Mouse (Mus musculus) limb, embryonic 11.5 days (tissue): ENCODE results near the gene Baz2b. TPM values are rescaled to one million over a fixed set of nuclear protein-coding genes. Genes with fewer than 3 reads are reported as not detected.
A peak's percentile ranks its signal among the peaks of the same experiment; 100 is the strongest.

ENCODE experiments used
- ATAC-seq: fragments of 200-750 bp; cut with Nextera tagmentation; 2 replicates; pipeline ENCODE4 v1.8.0; 2017; ENCODE audit warnings: low read depth; ENCODE audit not compliant: insufficient number of reproducible peaks, low FRiP score, low TSS enrichment
- DNase-seq: peaks from one replicate; pipeline ENCODE4 v3.0.0-alpha.2; 2015; ENCODE audit warnings: low spot score
- H3K27ac ChIP-seq: fragments of 300-500 bp; sonication (generic); replicated peaks from 2 replicates; pipeline ENCODE4 v1.5.1; 2014; ENCODE audit warnings: low read depth, mild to moderate bottlenecking, low read length
- H3K27me3 ChIP-seq: fragments of 300-500 bp; sonication (generic); 2 replicates; pipeline ENCODE4 v1.6.1; 2014; ENCODE audit warnings: mild to moderate bottlenecking, low read length, mixed read lengths; ENCODE audit not compliant: control insufficient read depth, insufficient read depth
- H3K36me3 ChIP-seq: fragments of 300-500 bp; sonication (generic); 2 replicates; pipeline ENCODE4 v1.6.1; 2014; ENCODE audit warnings: mild to moderate bottlenecking, low read length, moderate library complexity, mixed read lengths; ENCODE audit not compliant: control insufficient read depth, insufficient read depth
- H3K4me1 ChIP-seq: fragments of 300-500 bp; sonication (generic); 2 replicates; pipeline ENCODE4 v1.6.1; 2014; ENCODE audit warnings: low read length, mixed read lengths; ENCODE audit not compliant: control insufficient read depth, insufficient read depth
- H3K4me2 ChIP-seq: fragments of 300-500 bp; sonication (generic); 2 replicates; pipeline ENCODE4 v1.6.1; 2014; ENCODE audit warnings: low read depth, mild to moderate bottlenecking, moderate library complexity; ENCODE audit not compliant: severe bottlenecking
- H3K4me3 ChIP-seq: fragments of 300-500 bp; sonication (generic); 2 replicates; pipeline ENCODE4 v1.5.1; 2014; ENCODE audit warnings: low read depth, low read length
- H3K9ac ChIP-seq: fragments of 300-500 bp; sonication (generic); 2 replicates; pipeline ENCODE4 v1.6.1; 2014; ENCODE audit warnings: mild to moderate bottlenecking, low read length
- H3K9me3 ChIP-seq: fragments of 300-500 bp; sonication (generic); 2 replicates; pipeline ENCODE4 v1.6.1; 2016; ENCODE audit warnings: low read length; ENCODE audit not compliant: control insufficient read depth
- WGBS: fragments of 180-500 bp; shearing (Covaris S2); extraction: QIAGEN DNeasy Blood & Tissue Kit; methylation state at CpG from one replicate; pipeline ENCODE4 v1.1.7; 2014; 5-methylcytosine and 5-hydroxymethylcytosine counted together
- polyA plus RNA-seq: library from polyadenylated mRNA; unstranded; fragments of >200 nt; fragmentation: Nextera tagmentation; extraction: Ambion mirVana; gene quantifications from 2 replicates; pipeline ENCODE4 v1.2.1, GENCODE M21; 2014

Baz2b gene
- polyA plus RNA-seq, 1 experiment from 2014 or later, result 64.2 TPM

GRCm38 (mm10) chr2:59952286-59953014 lies 257.2 kb downstream of the Baz2b start:
- Histone ChIP-seq H3K36me3 (no peaks in the 10 kb centered on the region; the same call in 1 of the 2 replicates), H3K4me1 (no peaks in the 10 kb centered on the region), H3K9me3 (no peaks in the 10 kb centered on the region), H3K4me3 (no peak overlapping the region), H3K4me2 (no peak overlapping the region), H3K9ac (no peak overlapping the region), H3K27ac (no peak overlapping the region), H3K27me3 (no peaks in the 10 kb centered on the region)
- DNase-seq (no peak), ATAC-seq (no peak)
- 90% methylated on average over 13 of the region's 13 CpGs for WGBS

GRCm38 (mm10) chr2:59951706-59952105 lies 257.9 kb downstream of the Baz2b start:
- no peak overlapping the region for H3K27ac ChIP-seq
- WGBS, result 94% methylated on average over 8 of the region's 8 CpGs
- H3K4me1 ChIP-seq, result no peaks in the 10 kb centered on the region
- H3K27me3 ChIP-seq, result no peaks in the 10 kb centered on the region
- DNase-seq (no peak), ATAC-seq (no peak)
- no peak overlapping the region for H3K4me3 ChIP-seq
- H3K9ac ChIP-seq, result no peak overlapping the region
- no peaks in the 10 kb centered on the region; the same call in 1 of the 2 replicates for H3K36me3 ChIP-seq
- no peak overlapping the region for H3K4me2 ChIP-seq
- H3K9me3 ChIP-seq, result no peaks in the 10 kb centered on the region

- 88% methylated on average over 4 of the region's 4 CpGs for WGBS
- Histone ChIP-seq H3K4me3 (no peak overlapping the region), H3K4me2 (no peak overlapping the region), H3K9ac (no peak overlapping the region), H3K27ac (no peak overlapping the region), H3K9me3 (no peaks in the 10 kb centered on the region), H3K36me3 (no peaks in the 10 kb centered on the region; the same call in 1 of the 2 replicates), H3K4me1 (no peaks in the 10 kb centered on the region), H3K27me3 (no peaks in the 10 kb centered on the region)
- ATAC-seq (no peak), DNase-seq (no peak)
These were observed 258.5 kb downstream of the Baz2b start for GRCm38 (mm10) chr2:59951127-59951526.

GRCm38 (mm10) chr2:59936296-59936695 lies 273.3 kb downstream of the Baz2b start:
- Histone ChIP-seq H3K9ac (no peak overlapping the region), H3K27me3 (no peaks in the 10 kb centered on the region), H3K36me3 (0 out of 2 replicates have a peak, but pooled peaks cover 2% of the 10 kb centered on the region), H3K4me2 (no peak overlapping the region), H3K4me3 (no peak overlapping the region), H3K9me3 (no peaks in the 10 kb centered on the region), H3K27ac (no peak overlapping the region), H3K4me1 (no peaks in the 10 kb centered on the region)
- WGBS, result 28% methylated on average over 9 of the region's 9 CpGs
- no peak for ATAC-seq
- DNase-seq, result peak; percentile 51

GRCm38 (mm10) chr2:59933129-59933528 lies 276.5 kb downstream of the Baz2b start:
- DNase-seq (no peak), ATAC-seq (no peak)
- 94% methylated on average over 3 of the region's 3 CpGs for WGBS
- H3K27me3 ChIP-seq, result no peaks in the 10 kb centered on the region
- H3K4me1 ChIP-seq, result no peaks in the 10 kb centered on the region
- no peak overlapping the region for H3K4me2 ChIP-seq
- H3K36me3 ChIP-seq, result no peaks in the 10 kb centered on the region
- no peak overlapping the region for H3K9ac ChIP-seq
- H3K4me3 ChIP-seq, result no peak overlapping the region
- no peaks in the 10 kb centered on the region for H3K9me3 ChIP-seq
- no peak overlapping the region for H3K27ac ChIP-seq

GRCm38 (mm10) chr2:59932244-59932643 lies 277.4 kb downstream of the Baz2b start:
- H3K27ac ChIP-seq, result no peak overlapping the region
- DNase-seq (no peak), ATAC-seq (no peak)
- no peak overlapping the region for H3K4me2 ChIP-seq
- no peak overlapping the region for H3K9ac ChIP-seq
- H3K9me3 ChIP-seq, result no peaks in the 10 kb centered on the region
- WGBS, result 90% methylated on average over 4 of the region's 4 CpGs
- H3K4me1 ChIP-seq, result no peaks in the 10 kb centered on the region
- H3K36me3 ChIP-seq, result no peaks in the 10 kb centered on the region
- H3K4me3 ChIP-seq, result no peak overlapping the region
- no peaks in the 10 kb centered on the region for H3K27me3 ChIP-seq

GRCm38 (mm10) chr2:59913610-59914009 lies 296.0 kb downstream of the Baz2b start:
- Histone ChIP-seq H3K4me2 (no peak overlapping the region), H3K4me1 (no peaks in the 10 kb centered on the region), H3K27ac (no peak overlapping the region), H3K4me3 (no peak overlapping the region), H3K9me3 (no peaks in the 10 kb centered on the region), H3K36me3 (peaks cover 12% of the 10 kb centered on the region; the same call in 1 of the 2 replicates), H3K27me3 (no peaks in the 10 kb centered on the region), H3K9ac (no peak overlapping the region)
- DNase-seq (no peak), ATAC-seq (no peak)
- 88% methylated on average over 11 of the region's 11 CpGs for WGBS

- no peak for DNase-seq
- Histone ChIP-seq H3K36me3 (peaks cover 8% of the 10 kb centered on the region), H3K4me2 (no peak overlapping the region), H3K4me1 (no peaks in the 10 kb centered on the region), H3K4me3 (no peak overlapping the region), H3K27ac (no peak overlapping the region), H3K27me3 (no peaks in the 10 kb centered on the region), H3K9me3 (no peaks in the 10 kb centered on the region), H3K9ac (no peak overlapping the region)
- WGBS, result 92% methylated on average over 9 of the region's 9 CpGs
- ATAC-seq, result no peak
These were observed 301.6 kb downstream of the Baz2b start for GRCm38 (mm10) chr2:59908048-59908447.

GRCm38 (mm10) chr2:59904007-59904406 lies 305.6 kb downstream of the Baz2b start:
- Histone ChIP-seq H3K27me3 (no peaks in the 10 kb centered on the region), H3K9ac (no peak overlapping the region), H3K4me3 (no peak overlapping the region), H3K9me3 (no peaks in the 10 kb centered on the region), H3K27ac (no peak overlapping the region), H3K36me3 (peaks cover 7% of the 10 kb centered on the region), H3K4me1 (no peaks in the 10 kb centered on the region), H3K4me2 (no peak overlapping the region)
- 85% methylated on average over 7 of the region's 7 CpGs for WGBS
- no peak for ATAC-seq
- DNase-seq, result no peak
